Mouse (Mus musculus): ENCODE measurements at regions not wholly inside any gene's neighbourhood (a gene's known extent, or its start where the extent isn't known, plus 50 kb on each side); places are given as distances from the start of the nearest gene placed in this dataset.

DNA sequence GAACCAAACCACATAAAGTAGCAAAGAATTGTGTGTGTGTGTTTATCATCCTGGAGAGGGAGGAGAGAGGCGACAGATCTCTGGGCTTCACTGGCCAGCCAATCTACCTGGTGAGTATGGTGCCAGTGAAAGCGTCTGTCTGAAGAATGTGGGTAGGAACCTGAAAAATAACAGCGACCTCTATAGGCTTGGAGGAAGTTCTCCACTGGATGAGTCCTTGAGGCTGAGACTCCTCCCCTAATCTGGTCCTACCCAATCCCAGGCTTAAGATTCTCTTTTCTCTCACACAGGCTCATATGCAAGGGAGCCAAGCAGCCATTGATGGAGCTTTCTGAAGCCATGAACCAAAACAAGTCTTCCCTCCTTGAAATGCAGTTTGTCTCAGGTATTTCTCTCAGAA is 283.2 kb downstream of the Gm11011 start:
- Histone ChIP-seq H3K9ac (ENCODE audit: control insufficient read depth, low read depth, low read length, poor library complexity, severe bottlenecking) (no peak overlapping the region), H3K4me1 (ENCODE audit: control insufficient read depth in 1 of 2, insufficient read depth in 2 of 2, low read length in 2 of 2) (no peaks in the 10 kb centered on the region), H3K79me2 (ENCODE audit: control insufficient read depth, insufficient read depth, low read length, poor library complexity) (no peaks in the 10 kb centered on the region), H3K9me3 (replicated peaks; ENCODE audit: insufficient read depth, low read length) (no peaks in the 10 kb centered on the region), H3K27ac (ENCODE audit: control insufficient read depth, low read depth, low read length) (no peak overlapping the region), H3K36me3 (ENCODE audit: control insufficient read depth in 1 of 2, insufficient read depth in 2 of 2, low read length in 2 of 2) (no peaks in the 10 kb centered on the region), H3K4me3 (ENCODE audit: control insufficient read depth in 1 of 2, insufficient read depth in 1 of 2, low read depth in 2 of 2, low read length in 2 of 2) (no peak overlapping the region), H3K27me3 (ENCODE audit: control insufficient read depth in 1 of 2, insufficient read depth in 2 of 2, low read length in 2 of 2) (no peaks in the 10 kb centered on the region)
- DNase-seq (ENCODE audit: low read depth, low spot score), result no peak
- TF ChIP-seq GABPA (IDR thresholded peaks at IDR 0.05; ENCODE audit: low read depth, low read length) (no peak), HCFC1 (IDR thresholded peaks at IDR 0.05; ENCODE audit: low read depth, low read length) (no peak), ETS1 (IDR thresholded peaks at IDR 0.05; ENCODE audit: low read depth, low read length) (no peak), SMC3 (IDR thresholded peaks at IDR 0.05; ENCODE audit: low read depth, low read length) (no peak), RCOR1 (IDR thresholded peaks at IDR 0.05; ENCODE audit: low read depth, low read length) (no peak), CHD1 (IDR thresholded peaks at IDR 0.05; ENCODE audit: low read depth, low read length) (no peak), MXI1 (IDR thresholded peaks at IDR 0.05; ENCODE audit: low read depth, low read length) (no peak), MYC (IDR thresholded peaks at IDR 0.05; ENCODE audit: low read depth, low read length) (no peak), GATA1 (IDR thresholded peaks at IDR 0.05; ENCODE audit: low read depth, low read length) (no peak), JUND (IDR thresholded peaks at IDR 0.05; ENCODE audit: low read depth, low read length) (no peak)

DNA sequence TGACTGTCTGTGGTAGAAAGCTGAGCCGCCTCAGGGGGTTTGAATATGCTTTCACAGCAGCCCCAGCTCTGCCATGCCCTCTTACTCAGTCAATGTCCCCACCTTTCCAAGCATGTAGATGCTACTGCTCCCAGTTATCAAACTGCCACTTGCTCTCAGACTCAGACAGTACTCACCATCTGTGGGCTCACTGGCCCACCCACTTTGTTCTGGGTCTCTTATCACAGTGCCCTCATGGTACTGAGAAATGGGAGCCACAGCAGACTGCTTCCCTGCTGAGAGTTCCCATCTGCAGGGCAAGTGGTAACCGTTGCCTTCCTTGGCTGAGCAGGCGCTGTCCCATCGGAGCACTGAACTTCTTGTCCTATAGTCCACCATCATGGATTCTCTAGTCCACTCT is 286.6 kb downstream of the Gm11011 start:
- no peaks in the 10 kb centered on the region for H3K27me3 ChIP-seq (ENCODE audit: control insufficient read depth in 1 of 2, insufficient read depth in 2 of 2, low read length in 2 of 2)
- H3K27ac ChIP-seq (ENCODE audit: control insufficient read depth, low read depth, low read length), result no peak overlapping the region
- no peaks in the 10 kb centered on the region for H3K4me1 ChIP-seq (ENCODE audit: control insufficient read depth in 1 of 2, insufficient read depth in 2 of 2, low read length in 2 of 2)
- H3K36me3 ChIP-seq (ENCODE audit: control insufficient read depth in 1 of 2, insufficient read depth in 2 of 2, low read length in 2 of 2), result no peaks in the 10 kb centered on the region
- no peaks in the 10 kb centered on the region for H3K79me2 ChIP-seq (ENCODE audit: control insufficient read depth, insufficient read depth, low read length, poor library complexity)
- H3K9me3 ChIP-seq (replicated peaks; ENCODE audit: insufficient read depth, low read length), result no peaks in the 10 kb centered on the region
- no peak overlapping the region for H3K4me3 ChIP-seq (ENCODE audit: control insufficient read depth in 1 of 2, insufficient read depth in 1 of 2, low read depth in 2 of 2, low read length in 2 of 2)
- no peak overlapping the region for H3K9ac ChIP-seq (ENCODE audit: control insufficient read depth, low read depth, low read length, poor library complexity, severe bottlenecking)
- TF ChIP-seq UBTF (IDR thresholded peaks at IDR 0.05; ENCODE audit: borderline replicate concordance, insufficient read depth, low read depth, low read length) (no peak), POLR2A (IDR thresholded peaks at IDR 0.05; ENCODE audit: control insufficient read depth in 1 of 2, insufficient read depth in 1 of 2, low read depth in 1 of 2, low read length in 2 of 2, poor library complexity in 1 of 2) (no peak), ETS1 (IDR thresholded peaks at IDR 0.05; ENCODE audit: low read depth, low read length) (no peak), TBP (IDR thresholded peaks at IDR 0.05; ENCODE audit: low read depth, low read length) (no peak), USF1 (IDR thresholded peaks at IDR 0.05; ENCODE audit: low read depth, low read length) (no peak), HCFC1 (IDR thresholded peaks at IDR 0.05; ENCODE audit: low read depth, low read length) (no peak), CHD2 (IDR thresholded peaks at IDR 0.05; ENCODE audit: low read length) (no peak), NELFE (IDR thresholded peaks at IDR 0.05; ENCODE audit: low read depth, low read length) (no peak), SMC3 (IDR thresholded peaks at IDR 0.05; ENCODE audit: low read depth, low read length) (no peak), POLR2AphosphoS2 (IDR thresholded peaks at IDR 0.05; ENCODE audit: low read length) (no peak), ZC3H11A (IDR thresholded peaks at IDR 0.05; ENCODE audit: low read depth, low read length) (no peak), SIN3A (IDR thresholded peaks at IDR 0.05; ENCODE audit: low read length) (no peak)
- DNase-seq (ENCODE audit: low read depth, low spot score), result no peak

Measured in MEL (cell line).